Mouse (Mus musculus) testis, adult 2 months (tissue): ENCODE measurements around the gene Gpatch2.

Source experiments
- CTCF ChIP-seq: fragments of 200-500 bp; IDR thresholded peaks from 2 replicates; pipeline ENCODE4 v1.5.1; 2012; ENCODE audit warnings: low read depth, mild to moderate bottlenecking, inconsistent platforms, low read length, moderate library complexity; ENCODE audit not compliant: control insufficient read depth, insufficient read depth, insufficient replicate concordance
- POLR2A ChIP-seq: fragments of 200-500 bp; IDR thresholded peaks from 2 replicates; pipeline ENCODE4 v1.6.1; 2012; ENCODE audit warnings: low read depth, mild to moderate bottlenecking, inconsistent platforms, low read length, moderate library complexity; ENCODE audit not compliant: control insufficient read depth

- TF ChIP-seq POLR2A (no peak), CTCF (no peak)
Observed at GRCm38 (mm10) chr1:187282321-187282720, 67.0 kb downstream of the Gpatch2 start.
